Mouse (Mus musculus): ENCODE measurements around the gene Cypt4. TPM values are rescaled to one million over a fixed set of nuclear protein-coding genes. Genes with fewer than 3 reads are reported as not detected.
"Not testable (repeated sequence)": the region's sequence is repeated elsewhere in the genome, so short reads cannot be mapped to it uniquely, and the experiment has no call there.

The Cypt4 gene
- not detected for polyA plus RNA-seq (2017; shearing (Covaris generic))

- ATAC-seq: no peak
These were observed at the start of gene Cypt4 for GRCm38 (mm10) chr9:24624896-24625295. Gene Cypt4 (plus strand): TSS chr9:24625196.

- ATAC-seq: not testable (repeated sequence)
These were observed 12.3 kb downstream of the Cypt4 start for GRCm38 (mm10) chr9:24637341-24637740.

Other genes starting within 250 kb of the Cypt4 start
- 1 to 10 TPM; 3.0 to 9.8 (median 5.1) TPM for gene Dpy19l1, start 122.1 kb upstream of the Cypt4 start, polyA plus RNA-seq (2017; shearing (Covaris generic))
- not detected for gene Dpy19l2, start 71.1 kb downstream of the Cypt4 start, polyA plus RNA-seq (2017; shearing (Covaris generic))
- not detected for gene Tbx20, start 149.1 kb downstream of the Cypt4 start, polyA plus RNA-seq (2017; shearing (Covaris generic))